Mouse (Mus musculus) left cerebral cortex, postnatal 36 days (tissue): ENCODE results near the gene Reg2. TPM values are rescaled to one million over a fixed set of nuclear protein-coding genes. Genes with fewer than 3 reads are reported as not detected.
"Not testable (repeated sequence)": the region's sequence is repeated elsewhere in the genome, so short reads cannot be mapped to it uniquely, and the experiment has no call there.

ENCODE experiments used
- DNase-seq, 2 experiments: peaks; one replicate each; pipeline ENCODE4 v3.0.0; 2021 to 2022; ENCODE audit warnings: low spot score in 2 of 2, mixed read lengths in 1 of 2
- intact Hi-C: fragments of 180-260 bp; cut with DNase I; formaldehyde crosslinking; loops from one replicate; pipeline ENCODE4 v1.15.1; 2025
- total RNA-seq, 2 experiments: library from RNA; stranded (reverse); gene quantifications; 2 replicates each; pipeline ENCODE4 v1.2.3; 2021

Reg2 gene
- not detected for total RNA-seq

DNA sequence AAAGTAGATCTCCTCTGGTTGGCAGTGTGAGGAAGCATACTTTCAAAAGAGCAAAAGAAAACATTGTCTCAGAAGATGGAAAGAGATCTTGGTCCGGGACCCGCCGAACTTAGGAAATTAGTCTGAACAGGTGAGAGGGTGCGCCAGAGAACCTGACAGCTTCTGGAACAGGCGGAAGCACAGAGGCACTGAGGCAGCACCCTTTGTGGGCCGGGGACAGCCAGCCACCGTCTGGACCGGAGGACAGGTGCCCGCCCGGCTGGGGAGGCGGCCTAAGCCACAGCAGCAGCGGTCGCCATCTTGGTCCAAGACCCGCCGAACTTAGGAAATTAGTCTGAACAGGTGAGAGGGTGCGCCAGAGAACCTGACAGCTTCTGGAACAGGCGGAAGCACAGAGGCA lies at the start of gene Reg2:
Reg2 (plus strand) TSS at position 301 of the 400 bp plus-strand sequence.
- intact Hi-C loops, DNase-seq: not testable (repeated sequence)

DNA sequence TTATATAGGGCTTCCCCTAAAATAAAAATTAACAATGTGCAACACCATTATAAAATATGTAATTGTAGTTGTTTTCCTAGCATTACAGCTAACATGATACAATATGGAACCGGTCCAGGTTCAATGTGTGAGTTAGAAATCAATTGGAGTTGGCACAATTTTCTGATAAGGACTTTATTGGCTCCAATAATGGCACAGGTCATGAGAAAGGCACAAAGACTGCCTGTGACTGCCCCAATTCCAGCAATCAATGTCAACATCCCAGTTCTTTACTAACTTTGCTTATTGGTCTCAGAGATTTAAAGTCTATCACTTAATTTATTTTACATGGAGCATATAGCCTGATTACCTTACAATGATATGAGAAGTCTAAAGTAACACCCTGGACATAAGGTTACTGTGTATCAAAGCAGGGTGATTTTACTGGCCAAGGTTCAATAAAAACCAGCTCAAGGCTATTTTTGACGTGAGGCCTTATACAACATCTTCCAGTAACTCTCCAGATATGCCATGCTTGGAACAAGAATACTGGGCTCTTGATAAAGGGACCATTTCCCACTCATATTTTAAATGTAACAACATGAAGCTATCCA lies 33.4 kb upstream of the Reg2 start:
- no peak for DNase-seq
- intact Hi-C loops = no loop called here

DNA sequence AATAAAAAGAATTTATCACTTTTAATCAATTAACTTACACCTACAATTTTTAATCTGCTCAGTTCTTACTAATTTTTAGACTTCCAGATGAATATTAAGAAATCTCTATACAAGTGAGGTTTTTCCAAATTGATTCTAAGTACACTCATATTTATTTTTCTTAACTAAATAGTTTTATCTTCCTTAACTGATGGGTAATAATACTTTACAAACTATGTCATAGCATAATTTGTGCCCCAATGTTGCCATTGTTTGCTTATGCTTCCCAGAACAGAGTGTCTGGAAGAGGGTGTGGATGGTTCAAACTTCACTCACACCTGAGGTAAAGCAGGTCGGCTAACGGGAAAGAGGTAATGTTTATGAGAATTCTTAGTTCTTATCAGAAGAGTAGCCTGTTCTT lies 25.1 kb upstream of the Reg2 start, which contains the start of gene Reg3b:
Reg3b (plus strand) TSS at position 301 of the 400 bp plus-strand sequence.
- DNase-seq = no peak
- intact Hi-C loops = no loop called here

DNA sequence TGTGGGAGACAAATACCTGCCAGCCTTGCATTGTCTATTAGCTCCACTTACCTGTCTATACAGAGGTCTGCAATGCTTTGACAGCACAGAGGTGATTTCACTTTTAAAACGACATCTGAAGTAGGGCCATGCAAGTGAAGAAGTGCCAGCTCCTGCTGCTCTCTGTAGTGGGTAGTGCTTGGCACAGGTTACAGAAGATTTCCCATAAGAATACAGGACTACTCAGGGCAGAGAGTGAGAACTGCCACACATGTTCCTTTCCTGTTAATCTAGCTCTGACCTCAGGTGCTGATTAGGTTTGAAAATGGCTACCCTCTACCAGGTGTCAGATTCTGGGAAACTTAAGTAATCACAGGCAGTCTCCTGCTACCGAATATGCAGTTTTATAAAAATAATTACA lies 16.7 kb upstream of the Reg2 start, which contains the start of gene Reg3d:
Reg3d (minus strand) TSS at position 101 of the 400 bp plus-strand sequence.
- no peak for DNase-seq
- intact Hi-C loops = no loop called here

DNA sequence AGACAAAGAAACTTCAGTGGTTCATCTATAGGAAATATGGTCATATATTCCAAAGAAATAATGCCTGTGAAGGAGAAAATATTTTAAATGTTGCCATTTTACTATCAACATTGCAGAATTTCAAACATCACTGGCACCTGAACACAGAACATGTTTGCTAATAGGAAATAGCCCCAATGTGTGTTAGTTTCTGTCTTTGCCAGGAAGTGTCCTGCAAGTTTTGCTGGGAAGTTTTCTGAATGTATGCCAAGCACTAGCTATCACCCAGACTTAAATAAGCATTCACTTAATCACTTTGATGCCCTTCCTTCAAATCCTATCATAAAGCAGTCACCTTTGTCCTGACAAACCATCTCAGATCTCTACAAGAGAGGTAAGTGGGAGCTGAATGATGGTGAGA lies 15.0 kb upstream of the Reg2 start, which contains the start of gene Reg3a:
Reg3a (plus strand) TSS at position 301 of the 400 bp plus-strand sequence.
- intact Hi-C loops = no loop called here
- no peak for DNase-seq

DNA sequence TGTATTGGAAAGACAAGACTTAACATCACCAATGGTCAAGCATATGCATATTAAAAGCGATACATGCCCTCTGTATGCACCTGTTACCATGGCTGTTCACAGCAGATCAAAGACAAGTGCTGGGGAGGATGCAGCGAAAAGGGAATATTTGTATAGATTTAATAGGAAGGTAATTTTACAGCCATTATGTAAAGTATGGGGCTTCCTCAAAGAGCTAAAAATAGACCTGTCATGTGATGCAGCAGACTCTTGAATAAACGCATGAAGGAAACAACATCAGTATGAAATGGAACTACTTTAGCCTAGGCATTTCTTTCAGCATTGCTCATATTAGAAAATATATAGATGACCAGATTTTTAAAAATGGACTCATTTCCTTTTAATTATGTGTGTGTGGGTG lies 9.8 kb upstream of the Reg2 start:
- intact Hi-C loops = no loop called here
- no peak for DNase-seq

DNA sequence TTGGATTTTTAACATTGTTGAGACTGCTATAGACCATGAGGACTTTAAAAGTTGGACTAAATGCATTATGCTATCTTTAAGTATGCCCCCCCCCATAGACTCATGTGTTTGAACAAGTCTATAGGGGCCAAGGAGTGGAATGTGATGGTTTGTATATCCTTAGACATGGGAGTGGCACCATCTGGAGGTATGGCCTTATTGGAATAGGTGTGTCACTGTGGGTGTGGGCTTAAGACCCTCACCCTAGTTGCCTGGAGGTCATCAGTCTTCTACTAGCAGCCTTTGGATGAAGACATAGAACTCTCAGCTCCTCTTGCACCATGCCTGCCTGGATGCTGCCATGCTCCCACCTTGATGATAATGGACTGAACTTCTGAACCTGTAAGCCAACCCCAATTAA lies 27.0 kb downstream of the Reg2 start, which contains the start of gene Reg1:
Reg1 (plus strand) TSS at position 301 of the 400 bp plus-strand sequence.
- intact Hi-C loops, DNase-seq: not testable (repeated sequence)

DNA sequence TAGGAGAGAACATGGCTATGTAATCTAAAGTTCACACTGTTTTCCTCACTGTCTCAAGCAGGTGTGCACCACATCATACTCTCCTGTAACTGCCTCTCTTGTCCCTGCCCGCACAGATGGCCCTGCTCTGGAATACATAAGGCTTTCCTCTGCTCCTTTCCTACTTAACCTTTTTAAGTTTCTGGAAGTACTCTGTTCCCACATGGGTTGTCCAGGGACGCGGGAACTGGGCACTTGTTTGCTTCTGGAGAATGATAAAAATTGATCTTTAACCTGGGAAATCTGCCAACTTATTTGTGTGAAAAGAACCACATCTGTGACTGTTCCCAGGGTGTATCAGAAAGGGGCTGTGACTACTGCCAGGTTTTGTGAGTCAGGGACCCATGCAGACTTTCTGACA lies 30.1 kb downstream of the Reg2 start:
- DNase-seq = no peak
- intact Hi-C loops = no loop called here

DNA sequence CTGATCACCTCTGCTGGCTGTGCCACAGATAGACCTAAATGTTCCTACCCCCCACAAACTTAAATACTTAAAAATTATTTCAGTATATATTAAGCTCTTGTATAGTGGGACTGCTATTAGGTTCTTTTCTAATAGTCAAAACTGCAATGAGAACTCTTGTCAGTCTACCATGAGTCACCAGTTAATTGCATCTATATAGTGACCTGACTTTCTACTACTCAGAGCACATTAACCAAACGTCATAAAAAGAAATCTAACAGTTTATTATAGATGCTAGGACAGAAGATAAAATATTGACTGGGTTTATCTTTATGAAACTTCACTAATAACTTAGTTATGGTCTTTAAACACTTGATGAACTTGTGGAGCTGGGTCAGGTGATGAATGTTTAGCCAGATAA lies 51.8 kb downstream of the Reg2 start:
- no peak for DNase-seq
- intact Hi-C loops = no loop called here

DNA sequence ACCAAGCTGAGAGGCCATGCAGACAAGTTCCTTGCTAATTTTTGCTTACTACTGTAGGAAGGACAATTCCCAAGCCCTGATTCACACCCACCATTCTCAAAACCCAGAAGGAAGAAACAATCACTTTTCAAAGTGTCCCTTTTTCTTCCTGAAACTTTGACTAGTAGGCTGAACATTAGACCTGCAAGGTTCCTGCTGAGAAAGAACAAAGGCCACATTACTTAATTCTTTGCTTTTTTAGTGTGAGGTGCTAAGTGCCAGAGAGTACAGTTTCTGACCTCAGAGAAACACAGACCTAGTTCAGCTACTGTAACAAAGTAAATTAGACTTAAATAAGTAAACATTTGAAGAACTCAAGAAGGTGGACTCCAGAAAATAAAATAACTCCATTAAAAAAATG lies 53.0 kb downstream of the Reg2 start:
- DNase-seq = no peak
- intact Hi-C loops = no loop called here

DNA sequence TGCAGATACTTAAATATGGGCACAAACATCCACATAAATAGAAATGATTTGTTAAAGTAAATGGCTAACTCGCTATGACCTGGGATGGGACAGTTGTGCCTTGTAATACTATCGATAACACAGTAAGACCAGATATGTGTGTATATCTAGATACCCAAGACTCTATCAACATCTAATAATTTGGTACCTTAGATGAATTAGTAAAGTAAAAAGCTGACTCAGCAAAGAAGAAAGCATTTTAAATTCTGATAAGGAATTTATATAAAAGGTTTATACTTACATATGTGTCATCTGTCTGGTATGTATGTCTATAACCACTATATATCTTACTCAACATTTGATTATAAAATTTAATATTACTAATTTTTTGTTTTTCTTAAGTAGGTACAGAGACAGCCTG lies 57.4 kb downstream of the Reg2 start:
- DNase-seq = no peak
- intact Hi-C loops = no loop called here

Other genes with a start within 250 kb of the Reg2 start
- gene Reg3b, start 25.0 kb upstream of the Reg2 start, total RNA-seq = under 1 TPM in 1 of 2 experiments, not detected in 1; 0.42 TPM
- gene Reg3d, start 16.8 kb upstream of the Reg2 start, total RNA-seq = not detected
- gene Reg3a, start 14.9 kb upstream of the Reg2 start, total RNA-seq = not detected
- not detected for gene Reg1, start 27.1 kb downstream of the Reg2 start, total RNA-seq
- not detected for gene Reg3g, start 73.2 kb downstream of the Reg2 start, total RNA-seq